Mouse (Mus musculus): ENCODE data around the gene Tm7sf2. TPM values are rescaled to one million over a fixed set of nuclear protein-coding genes. Genes with fewer than 3 reads are reported as not detected.
A peak's percentile ranks its signal among the peaks of the same experiment; 100 is the strongest.

Gene Tm7sf2
- polyA plus RNA-seq, 1 experiment: 42.0 TPM

- Histone ChIP-seq H3K27ac (ENCODE audit: control insufficient read depth, insufficient read depth, low read length) (no peak within 1 kb of the TSS), H3K27me3 (ENCODE audit: control insufficient read depth, insufficient read depth, low read length) (no peaks in the 10 kb centered on the region), H3K4me3 (ENCODE audit: control insufficient read depth, insufficient read depth, low read length) (peak within 1 kb of the TSS; percentile 71), H3K4me1 (replicated peaks; ENCODE audit: control insufficient read depth, insufficient read depth, low read length) (peaks cover 16% of the 10 kb centered on the region), H3K36me3 (ENCODE audit: control insufficient read depth, insufficient read depth, low read length) (peaks cover 7% of the 10 kb centered on the region; the same call in 1 of the 2 replicates)
- TF ChIP-seq POLR2A (IDR thresholded peaks at IDR 0.05; ENCODE audit: control insufficient read depth, extremely low read depth, insufficient read depth, low read length, poor library complexity): no peak; the same call in none of the 2 replicates
- TF ChIP-seq CTCF (IDR thresholded peaks at IDR 0.05; ENCODE audit: borderline replicate concordance, control insufficient read depth, extremely low read depth, insufficient read depth, low read length, poor library complexity): peak; percentile 35; the same call in 1 of the 2 replicates
- under 1% methylated on average over 57 of the region's 58 CpGs for WGBS
- peak; percentile 94 for DNase-seq
Measured at GRCm38 (mm10) chr19:6084478-6085248, 16.5 kb upstream of the Tm7sf2 start, which contains the start of the genes Zfpl1 and Cdca5. Gene Zfpl1 (minus strand): TSS chr19:6084956. Gene Cdca5 (plus strand): TSS chr19:6084983.

- Histone ChIP-seq H3K36me3 (ENCODE audit: control insufficient read depth, insufficient read depth, low read length) (peaks cover 7% of the 10 kb centered on the region; the same call in 1 of the 2 replicates), H3K4me3 (ENCODE audit: control insufficient read depth, insufficient read depth, low read length) (no peak within 1 kb of the TSS), H3K4me1 (replicated peaks; ENCODE audit: control insufficient read depth, insufficient read depth, low read length) (peaks cover 18% of the 10 kb centered on the region), H3K27me3 (ENCODE audit: control insufficient read depth, insufficient read depth, low read length) (no peaks in the 10 kb centered on the region), H3K27ac (ENCODE audit: control insufficient read depth, insufficient read depth, low read length) (no peak within 1 kb of the TSS)
- 93% methylated on average over 9 of the region's 9 CpGs for WGBS
- TF ChIP-seq POLR2A (IDR thresholded peaks at IDR 0.05; ENCODE audit: control insufficient read depth, extremely low read depth, insufficient read depth, low read length, poor library complexity): no peak
- TF ChIP-seq CTCF (IDR thresholded peaks at IDR 0.05; ENCODE audit: borderline replicate concordance, control insufficient read depth, extremely low read depth, insufficient read depth, low read length, poor library complexity): no peak
- no peak for DNase-seq
Measured at GRCm38 (mm10) chr19:6082156-6082555, 14.0 kb upstream of the Tm7sf2 start, which contains the start of gene Gm28374. Gene Gm28374 (minus strand): TSS chr19:6082256.

GRCm38 (mm10) chr19:6079983-6080480 is 11.9 kb upstream of the Tm7sf2 start, which contains the start of gene Tmem262:
Gene Tmem262 (plus strand): TSS chr19:6080033.
- TF ChIP-seq CTCF (IDR thresholded peaks at IDR 0.05; ENCODE audit: borderline replicate concordance, control insufficient read depth, extremely low read depth, insufficient read depth, low read length, poor library complexity): no peak
- no peak for TF ChIP-seq POLR2A (IDR thresholded peaks at IDR 0.05; ENCODE audit: control insufficient read depth, extremely low read depth, insufficient read depth, low read length, poor library complexity)
- peaks cover 7% of the 10 kb centered on the region; the same call in 1 of the 2 replicates for H3K36me3 ChIP-seq (ENCODE audit: control insufficient read depth, insufficient read depth, low read length)
- no peak within 1 kb of the TSS for H3K4me3 ChIP-seq (ENCODE audit: control insufficient read depth, insufficient read depth, low read length)
- no peak within 1 kb of the TSS for H3K27ac ChIP-seq (ENCODE audit: control insufficient read depth, insufficient read depth, low read length)
- 98% methylated on average over 12 of the region's 12 CpGs for WGBS
- H3K27me3 ChIP-seq (ENCODE audit: control insufficient read depth, insufficient read depth, low read length): no peaks in the 10 kb centered on the region
- H3K4me1 ChIP-seq (replicated peaks; ENCODE audit: control insufficient read depth, insufficient read depth, low read length): peaks cover 17% of the 10 kb centered on the region
- DNase-seq: no peak

- TF ChIP-seq POLR2A (IDR thresholded peaks at IDR 0.05; ENCODE audit: control insufficient read depth, extremely low read depth, insufficient read depth, low read length, poor library complexity) (no peak), CTCF (IDR thresholded peaks at IDR 0.05; ENCODE audit: borderline replicate concordance, control insufficient read depth, extremely low read depth, insufficient read depth, low read length, poor library complexity) (no peak)
- WGBS: under 1% methylated on average over 33 of the region's 33 CpGs
- peak within 1 kb of the TSS; percentile 64 for H3K4me3 ChIP-seq (ENCODE audit: control insufficient read depth, insufficient read depth, low read length)
- H3K4me1 ChIP-seq (replicated peaks; ENCODE audit: control insufficient read depth, insufficient read depth, low read length): peaks cover 10% of the 10 kb centered on the region
- H3K27me3 ChIP-seq (ENCODE audit: control insufficient read depth, insufficient read depth, low read length): no peaks in the 10 kb centered on the region
- H3K27ac ChIP-seq (ENCODE audit: control insufficient read depth, insufficient read depth, low read length): peak within 1 kb of the TSS; percentile 35; the same call in 1 of the 2 replicates
- DNase-seq: peak; percentile 87
- H3K36me3 ChIP-seq (ENCODE audit: control insufficient read depth, insufficient read depth, low read length): peaks cover 2% of the 10 kb centered on the region; the same call in 1 of the 2 replicates
Measured at GRCm38 (mm10) chr19:6076564-6077393, 8.6 kb upstream of the Tm7sf2 start, which contains the start of gene Vps51. Gene Vps51 (minus strand): TSS chr19:6077231.

GRCm38 (mm10) chr19:6073889-6074288 is 5.7 kb upstream of the Tm7sf2 start:
- 92% methylated on average over 5 of the region's 5 CpGs for WGBS
- DNase-seq: no peak
- H3K27ac ChIP-seq (ENCODE audit: control insufficient read depth, insufficient read depth, low read length): no peak overlapping the region
- H3K4me1 ChIP-seq (replicated peaks; ENCODE audit: control insufficient read depth, insufficient read depth, low read length): peaks cover 20% of the 10 kb centered on the region
- no peak for TF ChIP-seq POLR2A (IDR thresholded peaks at IDR 0.05; ENCODE audit: control insufficient read depth, extremely low read depth, insufficient read depth, low read length, poor library complexity)
- TF ChIP-seq CTCF (IDR thresholded peaks at IDR 0.05; ENCODE audit: borderline replicate concordance, control insufficient read depth, extremely low read depth, insufficient read depth, low read length, poor library complexity): no peak
- H3K36me3 ChIP-seq (ENCODE audit: control insufficient read depth, insufficient read depth, low read length): no peaks in the 10 kb centered on the region
- no peaks in the 10 kb centered on the region for H3K27me3 ChIP-seq (ENCODE audit: control insufficient read depth, insufficient read depth, low read length)
- no peak overlapping the region for H3K4me3 ChIP-seq (ENCODE audit: control insufficient read depth, insufficient read depth, low read length)

GRCm38 (mm10) chr19:6071261-6071660 is 3.1 kb upstream of the Tm7sf2 start:
- 79% methylated on average over 19 of the region's 19 CpGs for WGBS
- TF ChIP-seq POLR2A (IDR thresholded peaks at IDR 0.05; ENCODE audit: control insufficient read depth, extremely low read depth, insufficient read depth, low read length, poor library complexity): no peak
- no peak for TF ChIP-seq CTCF (IDR thresholded peaks at IDR 0.05; ENCODE audit: borderline replicate concordance, control insufficient read depth, extremely low read depth, insufficient read depth, low read length, poor library complexity)

More at GRCm38 (mm10) chr19:6071261-6071660, 3.1 kb upstream of the Tm7sf2 start:
- no peak for DNase-seq
- H3K36me3 ChIP-seq (ENCODE audit: control insufficient read depth, insufficient read depth, low read length): no peaks in the 10 kb centered on the region
- peak overlapping the region; percentile 76 for H3K27ac ChIP-seq (ENCODE audit: control insufficient read depth, insufficient read depth, low read length)
- H3K4me1 ChIP-seq (replicated peaks; ENCODE audit: control insufficient read depth, insufficient read depth, low read length): peaks cover 31% of the 10 kb centered on the region
- no peaks in the 10 kb centered on the region for H3K27me3 ChIP-seq (ENCODE audit: control insufficient read depth, insufficient read depth, low read length)
- peak overlapping the region; percentile 25 for H3K4me3 ChIP-seq (ENCODE audit: control insufficient read depth, insufficient read depth, low read length)
